Mouse (Mus musculus): Measurements from ENCODE around the gene Rab37.

Rab37 gene

DNA sequence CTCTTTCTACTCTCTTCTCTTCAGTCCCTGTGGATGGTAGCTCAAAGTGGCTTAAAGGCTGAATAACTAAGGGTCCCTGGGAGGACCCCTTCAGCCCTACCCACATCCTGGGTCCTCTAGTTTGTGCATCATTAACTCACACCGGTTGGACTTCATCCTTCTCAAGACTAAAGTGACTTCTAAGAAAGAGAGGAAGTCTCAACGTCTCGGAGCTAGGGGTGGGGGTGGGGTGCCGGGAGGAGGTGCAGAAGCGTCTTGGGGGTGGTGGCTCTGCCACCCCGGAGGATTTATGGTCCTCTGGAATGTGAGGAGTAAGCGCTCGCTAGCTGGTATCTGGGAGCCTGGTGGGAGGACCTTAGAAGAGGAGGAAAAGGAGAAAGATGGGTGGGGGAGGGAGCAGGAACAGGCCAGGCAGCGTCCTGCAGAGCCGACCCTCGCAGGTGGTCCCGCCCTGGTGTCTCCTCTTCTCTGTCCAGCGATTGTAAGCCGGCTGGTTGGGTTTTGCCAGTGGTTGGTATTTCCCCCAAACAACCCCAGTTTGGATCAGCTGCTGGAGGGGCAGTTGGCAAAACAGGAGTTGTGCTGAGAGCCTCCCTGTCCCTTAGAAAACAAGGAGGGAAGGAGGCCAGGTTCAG lies 73.2 kb downstream of the Rab37 start:
- in situ Hi-C loops (cut with MboI, MseI): loop anchor here (10.0 kb wide), 2 partner anchors 470 to 550 kb away; no protein-coding TSS in a partner anchor

DNA sequence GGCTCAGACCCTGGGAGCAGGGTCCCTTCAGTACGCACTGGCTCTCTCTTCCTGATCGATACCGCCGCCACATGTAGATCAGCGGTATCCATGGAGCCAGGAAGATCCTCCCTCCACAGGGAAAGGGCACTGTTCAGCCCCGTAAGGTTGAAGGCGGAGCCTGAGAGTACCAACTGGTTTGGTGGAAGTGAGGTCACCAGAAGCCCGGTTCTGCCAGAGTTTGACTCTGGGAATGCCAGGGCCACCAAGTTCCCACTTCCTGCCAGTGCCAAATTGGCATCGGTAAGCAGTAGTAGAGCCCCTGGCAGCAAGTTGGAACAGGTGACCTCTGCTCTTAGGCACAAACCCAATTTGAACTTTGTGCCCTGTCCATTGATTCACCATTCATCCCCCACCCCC lies 73.7 kb downstream of the Rab37 start:
- in situ Hi-C loops (cut with MboI, MseI): loop anchor here (10.0 kb wide), 2 partner anchors 470 to 550 kb away; no protein-coding TSS in a partner anchor

DNA sequence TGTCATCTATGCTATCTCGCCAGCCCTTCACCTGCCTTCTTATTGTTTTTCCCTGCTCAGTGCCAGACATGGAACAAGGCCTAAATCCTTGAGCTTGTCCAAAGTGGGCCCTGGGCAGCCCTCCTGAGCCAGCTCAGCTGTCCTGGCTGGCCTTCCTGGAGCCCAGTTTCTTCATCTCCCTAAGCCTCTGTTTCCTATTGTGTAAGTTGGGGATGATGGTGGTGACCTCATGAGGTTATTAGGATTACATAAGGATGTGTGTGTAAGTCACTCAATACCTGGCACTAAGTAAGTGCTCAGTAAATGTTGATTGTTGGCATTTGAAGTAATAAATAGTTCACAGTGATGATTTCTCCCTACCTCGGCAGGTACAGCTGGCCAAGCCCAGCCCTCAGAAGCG lies 75.5 kb downstream of the Rab37 start:
- in situ Hi-C loops (cut with MboI, MseI): loop anchor here (10.0 kb wide), 2 partner anchors 468 to 548 kb away; no protein-coding TSS in a partner anchor

DNA sequence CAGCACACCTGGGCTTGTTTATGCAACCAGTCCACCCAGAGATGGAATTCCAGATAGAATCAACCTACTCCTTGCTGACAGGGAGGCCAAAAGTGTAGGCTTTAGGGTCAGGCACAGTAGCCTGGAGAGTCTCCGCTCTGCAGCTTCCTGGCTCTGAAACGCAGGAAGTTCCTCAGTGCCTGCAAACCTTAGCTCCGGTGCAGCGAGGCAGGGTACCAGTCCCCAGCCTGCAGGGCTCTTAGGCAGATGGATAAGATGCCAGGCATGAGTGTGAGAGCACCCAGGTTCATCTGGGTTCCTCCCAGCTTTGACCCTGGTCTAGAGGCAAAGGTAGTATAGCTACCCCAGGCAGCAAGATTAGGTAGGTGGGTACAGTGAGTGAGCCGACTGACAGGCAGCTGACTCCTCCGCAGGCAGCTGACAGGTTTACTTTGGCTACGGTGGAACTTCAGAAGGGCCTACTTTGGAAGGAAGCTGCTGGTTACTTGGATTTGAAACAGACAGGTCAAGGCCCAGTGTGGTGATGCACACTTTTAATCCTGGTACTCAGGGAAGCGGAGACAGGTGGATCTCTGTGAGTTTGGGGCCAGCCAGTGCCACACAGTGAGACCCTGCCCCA lies 76.5 kb downstream of the Rab37 start:
- in situ Hi-C loops (cut with MboI, MseI): loop anchor here (10.0 kb wide), 2 partner anchors 467 to 547 kb away; no protein-coding TSS in a partner anchor

DNA sequence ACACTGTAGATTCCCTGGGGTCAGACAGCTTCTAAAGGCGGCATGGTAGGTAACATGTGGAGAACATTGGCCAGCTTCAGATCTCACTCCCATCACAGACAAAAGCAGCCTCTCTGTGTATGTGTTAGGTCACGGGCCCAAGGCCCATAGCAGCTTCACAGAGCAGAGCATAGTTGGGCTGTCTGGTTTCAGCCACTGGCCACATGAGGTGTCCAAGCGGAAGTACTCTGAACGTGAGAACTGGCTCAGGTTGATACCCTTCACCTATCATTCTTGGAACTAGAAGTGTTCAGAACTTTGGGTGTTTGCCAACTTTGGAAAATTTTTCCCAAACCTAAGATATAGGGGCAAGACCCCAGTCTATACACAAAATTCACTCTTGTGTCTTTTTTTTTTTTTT lies 78.2 kb downstream of the Rab37 start:
- in situ Hi-C loops (cut with MboI, MseI): loop anchor here (10.0 kb wide), 2 partner anchors 465 to 545 kb away; no protein-coding TSS in a partner anchor

DNA sequence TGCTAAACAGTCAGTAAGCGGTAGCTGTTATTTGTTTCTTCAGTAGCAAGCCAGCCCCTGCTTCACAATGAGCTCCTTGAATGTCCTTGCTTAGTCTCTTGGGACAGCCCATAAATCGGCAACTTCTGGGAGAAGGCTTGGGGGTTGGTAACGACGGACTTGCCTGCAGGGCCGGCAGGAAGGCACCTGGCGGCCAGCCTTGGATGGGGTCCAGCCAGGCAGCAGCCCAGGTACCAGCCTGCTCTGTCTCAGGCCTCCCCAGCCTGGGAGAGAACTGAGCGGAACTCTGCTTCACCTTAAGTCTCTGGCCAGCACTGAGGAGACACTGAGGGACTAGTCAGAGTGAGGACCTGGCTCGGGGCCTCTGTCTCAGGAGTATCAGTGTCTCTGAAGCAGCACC lies 79.9 kb downstream of the Rab37 start:
- in situ Hi-C loops (cut with MboI, MseI): no loop called here

DNA sequence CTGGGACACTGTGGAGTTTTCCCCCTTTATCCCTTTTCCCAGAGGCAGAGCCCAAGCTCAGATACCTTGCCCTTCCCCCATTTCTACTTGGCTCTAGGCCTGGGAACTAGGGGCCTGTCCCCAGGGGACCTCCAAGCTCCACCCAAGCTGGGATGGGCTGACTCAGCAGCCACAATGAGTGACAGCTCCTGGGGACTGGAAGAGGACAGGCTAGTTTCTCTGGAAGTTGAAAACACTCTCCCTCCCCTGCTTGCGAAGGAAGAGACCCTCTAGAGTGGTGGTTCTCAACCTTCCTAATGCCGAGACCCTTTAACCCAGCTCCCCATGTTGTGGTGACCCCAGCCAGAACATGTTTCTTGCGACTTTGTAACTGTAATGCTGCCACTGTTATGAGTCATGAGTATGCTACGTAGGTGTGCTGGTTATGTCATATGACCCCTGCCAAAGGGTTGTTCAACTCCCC lies 81.6 kb downstream of the Rab37 start:
- in situ Hi-C loops (cut with MboI, MseI): no loop called here

DNA sequence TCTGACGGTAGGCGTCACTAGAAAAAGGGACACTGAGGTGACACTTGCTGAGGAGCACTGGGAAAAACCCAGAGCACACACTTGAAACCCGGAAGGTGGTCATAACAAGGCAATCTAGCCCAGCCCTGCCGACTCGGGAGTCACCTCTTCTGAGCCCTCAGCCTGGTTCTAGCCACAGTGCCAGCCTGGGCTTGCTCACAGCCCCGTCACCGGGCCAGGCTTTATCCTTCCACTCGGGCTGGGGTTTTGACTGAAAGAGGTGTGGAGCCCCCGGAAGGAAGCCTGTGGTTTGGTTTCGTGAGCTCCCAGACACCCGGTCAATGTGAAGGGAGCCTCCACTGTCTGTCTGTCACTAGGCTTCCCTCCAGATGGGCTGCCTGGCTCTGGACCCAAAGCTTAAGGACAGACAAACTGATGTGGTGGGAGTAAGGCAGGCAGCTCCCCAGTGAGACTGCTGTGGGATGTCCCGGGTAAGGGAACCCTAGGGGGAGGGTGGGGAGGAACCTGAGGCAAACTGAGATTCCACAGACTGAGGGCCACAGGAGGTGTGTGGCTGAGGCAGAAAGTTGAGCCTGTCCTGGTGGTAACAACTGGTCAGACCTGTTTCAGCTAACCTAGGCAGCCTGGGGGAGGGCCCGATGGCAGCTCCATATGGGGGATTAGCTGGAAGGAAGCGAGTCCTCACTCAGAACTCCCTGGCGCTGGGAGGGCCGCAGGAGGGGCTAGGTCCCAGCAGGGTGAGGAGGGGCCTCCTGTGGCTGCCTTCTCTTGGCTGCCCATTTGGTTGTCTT lies 82.5 kb downstream of the Rab37 start:
- in situ Hi-C loops (cut with MboI, MseI): no loop called here

DNA sequence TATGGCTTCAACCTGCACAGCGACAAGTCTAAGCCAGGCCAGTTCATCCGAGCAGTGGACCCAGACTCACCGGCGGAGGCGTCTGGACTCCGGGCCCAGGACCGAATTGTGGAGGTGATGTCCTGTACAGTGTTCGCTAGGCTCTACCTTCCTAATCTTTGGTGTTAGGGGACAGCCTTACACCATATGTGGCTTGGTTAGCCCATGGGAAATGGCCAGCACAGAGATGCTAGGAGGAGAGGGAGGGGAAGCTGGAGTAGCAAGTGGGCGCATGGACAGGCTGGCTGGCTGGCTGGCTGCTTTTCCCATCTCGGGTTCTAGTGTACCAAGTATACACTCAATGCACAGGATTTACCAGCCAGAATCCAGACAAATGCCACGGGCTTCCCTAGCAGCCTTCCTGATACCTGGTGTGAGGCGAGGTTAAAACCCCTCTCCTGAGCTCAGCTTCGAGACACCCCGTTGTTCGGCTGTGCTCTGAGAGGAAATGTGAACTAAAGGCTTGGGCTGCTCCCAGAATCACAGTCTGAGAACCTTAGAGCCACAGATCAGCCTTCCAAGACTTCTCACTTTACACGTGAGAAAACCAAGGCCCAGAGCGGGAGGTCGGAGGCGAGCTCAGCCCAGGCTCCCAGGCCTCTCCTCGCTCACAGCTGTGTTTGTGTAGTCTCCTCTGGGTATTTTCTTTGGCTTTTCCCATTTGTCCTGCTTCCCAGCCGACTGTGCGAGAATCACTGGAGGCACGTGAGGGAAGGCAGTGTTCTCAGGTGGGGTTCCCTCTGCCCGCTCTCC lies 85.4 kb downstream of the Rab37 start:
- in situ Hi-C loops (cut with MboI, MseI): no loop called here

DNA sequence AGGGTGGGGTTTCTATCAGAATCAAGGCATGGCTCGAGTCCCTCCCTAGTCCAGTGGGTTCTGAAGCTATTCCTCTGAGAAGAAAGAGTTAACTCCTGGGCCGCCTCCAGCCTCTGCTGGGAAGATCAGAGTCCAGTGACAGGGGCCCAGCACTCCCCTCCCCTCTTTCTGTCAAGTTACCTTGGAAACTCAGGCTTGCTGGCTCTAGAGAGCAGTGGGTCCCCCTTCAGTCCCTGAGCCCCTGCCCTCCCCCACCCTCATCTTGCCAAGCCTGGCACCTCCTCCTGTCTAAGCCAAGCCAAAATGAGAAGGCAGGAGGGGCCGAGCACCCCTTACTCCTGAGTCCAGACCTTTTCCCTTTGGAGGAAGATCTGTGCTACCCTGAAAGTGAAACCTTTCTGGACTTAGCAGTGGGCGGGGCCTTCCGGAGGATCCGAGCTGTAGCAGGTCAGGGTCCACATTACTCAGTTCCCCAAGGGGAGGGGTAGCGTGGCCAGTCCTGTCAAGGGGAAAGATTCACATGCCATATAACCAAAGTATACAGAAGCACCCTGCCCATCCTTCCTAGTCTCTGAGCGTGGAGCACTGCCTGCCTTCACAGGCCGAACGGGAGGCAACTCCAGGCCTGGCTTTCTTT lies 86.4 kb downstream of the Rab37 start:
- in situ Hi-C loops (cut with MboI, MseI): no loop called here

DNA sequence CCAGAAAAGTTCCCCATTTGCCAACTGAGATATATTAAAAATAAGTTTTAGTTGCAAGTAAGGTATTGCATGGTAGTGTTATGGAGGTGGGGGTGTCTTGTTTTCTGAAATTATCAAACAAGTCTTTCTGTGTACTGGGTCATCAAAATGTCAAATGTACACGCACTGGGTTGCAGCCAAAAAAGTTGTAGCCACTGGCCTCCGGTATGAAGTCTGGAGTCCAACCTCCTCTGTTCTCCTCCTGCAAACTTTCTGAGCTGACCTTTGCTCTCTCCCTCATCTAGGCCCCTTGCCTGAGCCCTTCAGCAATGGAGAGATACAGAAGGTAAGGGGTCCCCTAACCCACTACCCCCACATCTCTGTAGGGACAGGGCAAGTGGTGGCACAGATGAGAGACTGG lies 87.5 kb downstream of the Rab37 start:
- in situ Hi-C loops (cut with MboI, MseI): no loop called here

DNA sequence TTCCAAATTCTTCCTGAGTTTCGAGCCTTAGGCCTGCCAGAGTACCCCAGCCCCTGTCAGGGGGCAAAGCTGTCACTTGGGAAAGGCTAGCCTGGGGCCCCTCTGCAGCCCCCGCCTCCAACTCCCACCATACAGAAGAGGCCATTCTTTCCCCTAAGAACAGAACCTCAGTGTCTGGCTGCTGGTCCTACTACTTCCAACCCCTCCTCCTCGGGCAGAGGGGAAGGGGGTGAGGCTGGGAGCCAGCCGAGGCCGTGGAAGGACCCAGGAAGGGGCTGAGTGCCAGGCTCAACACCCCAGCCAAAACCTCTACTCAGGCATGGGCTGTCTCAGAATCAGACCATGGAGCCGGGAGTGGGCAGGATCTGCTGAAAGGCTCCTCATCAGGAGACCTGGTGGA lies 88.0 kb downstream of the Rab37 start:
- in situ Hi-C loops (cut with MboI, MseI): no loop called here

DNA sequence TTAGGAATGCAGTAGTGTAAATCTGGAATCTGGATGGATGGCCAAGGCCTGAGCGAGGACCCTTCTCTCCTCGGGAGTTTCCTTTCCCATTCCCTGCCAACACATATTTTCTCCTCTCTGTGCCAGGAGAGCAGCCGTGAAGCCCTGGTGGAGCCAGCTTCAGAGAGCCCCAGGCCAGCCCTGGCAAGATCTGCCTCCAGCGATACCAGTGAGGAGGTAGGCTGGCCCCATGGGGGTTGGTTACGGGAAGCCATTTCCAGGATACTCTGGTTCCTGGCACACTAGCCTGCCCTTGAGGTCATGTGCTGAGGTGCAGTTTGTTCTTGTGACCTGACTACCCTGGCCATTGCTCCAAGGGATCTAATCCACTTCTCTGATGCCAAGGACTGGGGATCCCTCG lies 88.7 kb downstream of the Rab37 start:
- in situ Hi-C loops (cut with MboI, MseI): no loop called here

DNA sequence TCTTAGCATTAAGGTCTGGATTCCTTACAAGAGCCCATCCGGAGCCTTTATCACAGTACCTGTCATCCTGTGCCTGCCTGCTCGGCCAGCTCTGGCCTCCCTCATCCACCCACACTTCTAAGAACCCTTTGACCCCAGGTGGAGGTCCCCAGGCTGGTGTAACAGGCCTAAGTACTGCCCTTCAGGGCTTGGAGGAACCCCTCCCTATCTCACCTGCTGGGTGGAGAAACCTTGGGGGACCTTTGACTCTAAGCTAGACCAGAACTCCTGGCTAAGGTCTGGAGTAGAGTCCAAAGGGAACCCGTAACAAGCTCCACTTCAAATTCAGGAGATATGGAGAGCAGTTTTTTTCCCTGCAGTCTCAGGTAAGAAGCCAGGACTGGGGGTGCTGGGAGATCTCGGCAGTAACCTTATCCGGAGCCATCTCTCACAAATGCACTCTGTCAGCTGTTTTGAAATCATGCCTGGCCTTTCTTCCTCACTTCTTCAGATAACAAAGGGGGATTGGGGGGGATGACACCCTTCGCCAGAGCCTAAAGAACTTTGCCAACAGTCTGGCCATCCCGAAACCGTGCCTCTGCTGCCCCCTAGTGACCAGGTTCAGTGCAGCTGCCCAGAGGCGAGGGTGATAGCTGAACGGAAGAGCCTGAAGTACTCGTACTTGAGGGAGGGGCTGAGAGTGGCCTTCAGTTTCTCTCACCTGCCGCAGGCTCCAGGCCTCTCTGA lies 90.8 kb downstream of the Rab37 start:
- in situ Hi-C loops (cut with MboI, MseI): no loop called here

DNA sequence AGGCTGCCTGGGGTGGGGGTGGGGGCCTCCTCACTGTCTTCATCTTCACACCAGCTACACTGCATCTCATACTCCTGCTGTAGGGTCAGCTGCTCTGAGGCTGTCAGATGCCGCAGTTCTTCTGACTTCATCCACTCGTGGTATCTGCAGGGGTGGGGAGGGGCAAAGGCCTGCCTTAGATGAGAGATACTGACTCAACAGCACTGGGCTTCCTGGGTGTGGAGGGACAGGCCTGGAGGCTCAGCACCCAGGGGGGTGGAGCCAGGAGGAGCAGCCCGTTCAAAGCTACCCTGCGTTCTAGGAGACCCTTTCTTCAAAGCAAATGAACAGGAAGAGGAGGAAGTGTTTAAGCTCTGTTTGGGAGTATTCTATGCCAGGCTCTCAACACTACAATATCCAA lies 93.7 kb downstream of the Rab37 start:
- in situ Hi-C loops (cut with MboI, MseI): no loop called here

DNA sequence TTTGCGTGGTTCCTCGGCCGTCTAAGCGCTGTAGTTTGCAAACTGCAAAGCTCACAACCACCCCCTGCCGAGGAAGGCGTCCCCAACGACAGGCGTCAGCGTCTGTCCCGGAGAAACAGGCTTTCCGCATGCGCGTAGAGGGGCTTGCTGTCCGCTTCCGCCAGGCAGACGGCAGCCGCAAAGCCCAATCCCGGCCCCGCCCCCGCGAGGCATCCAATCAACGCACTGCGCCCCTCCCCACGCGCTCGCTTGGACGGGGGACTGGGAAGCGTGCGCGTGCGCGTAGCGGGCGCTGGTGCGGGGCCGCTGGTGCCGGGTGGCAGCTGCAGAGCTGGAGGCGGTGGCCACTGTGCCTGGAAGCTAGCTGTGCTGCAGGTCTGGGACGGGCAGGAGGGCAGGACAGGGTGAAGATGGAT lies 96.0 kb downstream of the Rab37 start, which contains the start of gene Tmem104:
Gene Tmem104 (plus strand): TSS at position 264 of the 416 bp plus-strand sequence.
- in situ Hi-C loops (cut with MboI, MseI): no loop called here

DNA sequence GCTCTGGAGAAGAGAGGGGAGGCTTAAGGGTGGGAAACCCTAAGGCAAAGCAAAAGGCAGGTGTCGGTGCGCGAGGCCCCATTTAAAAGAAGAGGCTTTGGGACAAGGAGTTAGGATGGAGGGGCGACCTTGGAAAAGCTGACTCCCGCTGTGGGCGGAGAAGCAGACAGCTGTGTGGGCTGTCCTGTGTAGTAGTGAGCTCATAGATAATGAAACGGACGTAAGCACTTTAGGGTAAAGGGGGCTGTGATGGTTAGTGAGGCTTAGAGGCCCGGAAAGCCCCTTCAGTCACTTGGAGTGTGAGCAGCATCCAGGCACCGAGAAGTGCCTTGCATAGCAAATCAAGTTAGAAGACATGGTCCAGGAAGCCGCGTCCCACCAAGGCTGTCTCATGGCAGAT lies 96.5 kb downstream of the Rab37 start, which contains the start of gene Nat9:
Gene Nat9 (minus strand): TSS at position 167 of the 400 bp plus-strand sequence.
- in situ Hi-C loops (cut with MboI, MseI): no loop called here

DNA sequence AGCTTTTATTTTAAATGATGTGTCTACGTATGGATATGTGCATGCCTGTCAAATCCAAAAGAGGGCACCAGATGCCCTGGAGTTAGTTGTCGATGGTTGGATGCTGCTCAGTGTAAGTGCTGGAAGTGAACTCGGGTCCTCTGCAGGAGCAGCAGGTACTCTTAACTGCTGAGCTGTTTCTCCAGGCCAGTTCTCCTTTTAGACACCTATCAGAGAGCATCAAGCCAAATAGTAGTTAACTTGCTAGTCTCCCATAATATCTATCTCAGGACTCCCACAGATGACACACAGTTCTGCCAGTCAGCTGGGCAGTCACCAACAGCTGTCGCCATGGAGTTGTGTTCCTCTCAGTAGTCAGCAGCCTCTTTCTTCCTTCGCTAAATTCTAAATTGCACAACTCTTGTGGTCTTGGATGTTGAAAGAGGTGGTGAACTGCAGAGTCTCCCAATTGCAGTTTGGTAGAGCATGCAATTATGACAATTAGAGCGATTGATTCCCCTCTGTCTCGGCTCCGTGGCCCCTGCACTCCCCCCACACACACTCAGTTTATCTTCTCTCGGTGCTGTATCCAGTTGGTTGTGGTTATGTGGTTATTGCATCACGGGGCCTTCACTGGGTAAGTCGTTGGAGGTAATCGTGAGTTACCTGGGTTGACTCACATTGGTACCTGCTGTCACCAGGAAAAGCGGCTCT lies 97.5 kb downstream of the Rab37 start:
- in situ Hi-C loops (cut with MboI, MseI): no loop called here

DNA sequence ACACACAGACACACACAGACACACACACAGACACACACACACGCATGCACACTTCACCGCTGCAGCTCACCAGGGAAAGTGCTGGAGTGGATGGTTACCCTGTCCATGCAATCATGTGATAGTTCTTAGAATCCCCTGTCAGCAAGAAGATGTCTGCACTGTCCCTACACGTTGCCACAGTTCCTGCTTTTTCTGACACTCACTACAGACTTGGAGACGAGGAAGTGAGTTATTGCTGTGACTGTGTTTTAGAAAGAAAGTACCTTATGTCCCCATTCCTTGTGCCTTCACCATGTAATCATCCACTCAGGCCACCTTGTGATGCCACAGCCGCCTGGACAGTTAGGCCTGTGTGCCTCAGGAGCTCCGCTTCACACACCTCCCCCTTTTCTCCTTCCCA lies 98.1 kb downstream of the Rab37 start:
- in situ Hi-C loops (cut with MboI, MseI): no loop called here

DNA sequence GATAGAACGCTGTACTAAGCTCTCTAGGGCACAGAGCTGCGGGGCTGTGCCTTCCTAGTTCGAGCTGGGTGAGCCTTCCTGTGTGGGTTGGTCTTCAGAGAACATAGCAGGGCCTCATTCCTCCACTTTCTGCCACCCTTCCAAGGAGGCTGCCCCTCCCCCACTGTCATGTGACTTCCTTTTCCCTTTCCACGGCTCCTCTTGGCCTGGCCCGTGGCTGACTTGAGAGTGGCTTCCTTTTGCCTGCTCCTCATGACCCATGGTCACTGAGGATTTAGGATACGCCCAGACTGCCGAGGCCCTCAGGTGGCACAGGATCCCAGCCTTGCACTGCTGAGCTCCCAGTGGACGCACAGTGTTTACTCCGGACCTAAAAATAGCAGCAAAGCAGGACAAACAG lies 100.9 kb downstream of the Rab37 start:
- in situ Hi-C loops (cut with MboI, MseI): no loop called here

Data from regulatory T cell (primary cell).